Mouse (Mus musculus): Measurements from ENCODE around the gene Igf2bp1. TPM values are rescaled to one million over a fixed set of nuclear protein-coding genes. Genes with fewer than 3 reads are reported as not detected.
A peak's percentile ranks its signal among the peaks of the same experiment; 100 is the strongest.
"Not testable (repeated sequence)": the region's sequence is repeated elsewhere in the genome, so short reads cannot be mapped to it uniquely, and the experiment has no call there.

Gene Igf2bp1
- polyA plus RNA-seq, 1 experiment from 2014 or later, result 116 TPM

GRCm38 (mm10) chr11:95932168-95932567 lies 73.6 kb downstream of the Igf2bp1 start:
- not testable (repeated sequence) for H3K27me3 ChIP-seq (ENCODE audit: control insufficient read depth, insufficient read depth, low read length); H3K27ac ChIP-seq (replicated peaks; ENCODE audit: low read depth, low read length); H3K4me3 ChIP-seq (ENCODE audit: low read depth, low read length); H3K9me3 ChIP-seq (ENCODE audit: control insufficient read depth, low read length); ATAC-seq (ENCODE audit: insufficient number of reproducible peaks, low FRiP score, low TSS enrichment, low read depth); H3K36me3 ChIP-seq (ENCODE audit: control insufficient read depth, insufficient read depth, low read length); H3K9ac ChIP-seq (ENCODE audit: low read length); DNase-seq (ENCODE audit: low spot score); H3K4me1 ChIP-seq (ENCODE audit: control insufficient read depth, insufficient read depth, low read length); H3K4me2 ChIP-seq (ENCODE audit: low read depth, severe bottlenecking)
- 90% methylated on average over 8 of the region's 10 CpGs for WGBS

GRCm38 (mm10) chr11:95926398-95926797 lies 79.3 kb downstream of the Igf2bp1 start:
- Histone ChIP-seq H3K4me3 (ENCODE audit: low read depth, low read length) (no peak overlapping the region), H3K9me3 (ENCODE audit: control insufficient read depth, low read length) (no peaks in the 10 kb centered on the region), H3K9ac (ENCODE audit: low read length) (no peak overlapping the region), H3K36me3 (ENCODE audit: control insufficient read depth, insufficient read depth, low read length) (no peaks in the 10 kb centered on the region), H3K27ac (replicated peaks; ENCODE audit: low read depth, low read length) (no peak overlapping the region), H3K4me1 (ENCODE audit: control insufficient read depth, insufficient read depth, low read length) (no peaks in the 10 kb centered on the region), H3K4me2 (ENCODE audit: low read depth, severe bottlenecking) (no peak overlapping the region), H3K27me3 (ENCODE audit: control insufficient read depth, insufficient read depth, low read length) (no peaks in the 10 kb centered on the region)
- ATAC-seq (ENCODE audit: insufficient number of reproducible peaks, low FRiP score, low TSS enrichment, low read depth) (no peak), DNase-seq (ENCODE audit: low spot score) (no peak)
- WGBS, result 71% methylated on average over 4 of the region's 4 CpGs

- Histone ChIP-seq H3K9ac (ENCODE audit: low read length) (no peak overlapping the region), H3K4me2 (ENCODE audit: low read depth, severe bottlenecking) (no peak overlapping the region), H3K4me3 (ENCODE audit: low read depth, low read length) (no peak overlapping the region), H3K4me1 (ENCODE audit: control insufficient read depth, insufficient read depth, low read length) (no peaks in the 10 kb centered on the region), H3K36me3 (ENCODE audit: control insufficient read depth, insufficient read depth, low read length) (no peaks in the 10 kb centered on the region), H3K9me3 (ENCODE audit: control insufficient read depth, low read length) (no peaks in the 10 kb centered on the region), H3K27me3 (ENCODE audit: control insufficient read depth, insufficient read depth, low read length) (no peaks in the 10 kb centered on the region), H3K27ac (replicated peaks; ENCODE audit: low read depth, low read length) (no peak overlapping the region)
- ATAC-seq (ENCODE audit: insufficient number of reproducible peaks, low FRiP score, low TSS enrichment, low read depth) (no peak), DNase-seq (ENCODE audit: low spot score) (no peak)
- 71% methylated on average over 5 of the region's 5 CpGs for WGBS
Observed at GRCm38 (mm10) chr11:95925976-95926375, 79.8 kb downstream of the Igf2bp1 start.

- Histone ChIP-seq H3K27me3 (ENCODE audit: control insufficient read depth, insufficient read depth, low read length) (no peaks in the 10 kb centered on the region), H3K27ac (replicated peaks; ENCODE audit: low read depth, low read length) (no peak overlapping the region), H3K9me3 (ENCODE audit: control insufficient read depth, low read length) (no peaks in the 10 kb centered on the region), H3K4me2 (ENCODE audit: low read depth, severe bottlenecking) (no peak overlapping the region), H3K4me3 (ENCODE audit: low read depth, low read length) (no peak overlapping the region), H3K36me3 (ENCODE audit: control insufficient read depth, insufficient read depth, low read length) (no peaks in the 10 kb centered on the region), H3K4me1 (ENCODE audit: control insufficient read depth, insufficient read depth, low read length) (no peaks in the 10 kb centered on the region), H3K9ac (ENCODE audit: low read length) (no peak overlapping the region)
- WGBS, result 13% methylated on average over 2 of the region's 2 CpGs
- DNase-seq (ENCODE audit: low spot score) (no peak), ATAC-seq (ENCODE audit: insufficient number of reproducible peaks, low FRiP score, low TSS enrichment, low read depth) (no peak)
Observed at GRCm38 (mm10) chr11:95924215-95924614, 81.5 kb downstream of the Igf2bp1 start.

GRCm38 (mm10) chr11:95923477-95923876 lies 82.3 kb downstream of the Igf2bp1 start:
- H3K4me3 ChIP-seq (ENCODE audit: low read depth, low read length); H3K27me3 ChIP-seq (ENCODE audit: control insufficient read depth, insufficient read depth, low read length); DNase-seq (ENCODE audit: low spot score); ATAC-seq (ENCODE audit: insufficient number of reproducible peaks, low FRiP score, low TSS enrichment, low read depth); H3K4me2 ChIP-seq (ENCODE audit: low read depth, severe bottlenecking); H3K9me3 ChIP-seq (ENCODE audit: control insufficient read depth, low read length); H3K9ac ChIP-seq (ENCODE audit: low read length); H3K36me3 ChIP-seq (ENCODE audit: control insufficient read depth, insufficient read depth, low read length); H3K27ac ChIP-seq (replicated peaks; ENCODE audit: low read depth, low read length); H3K4me1 ChIP-seq (ENCODE audit: control insufficient read depth, insufficient read depth, low read length): not testable (repeated sequence)
- WGBS, result 2% methylated on average over 4 of the region's 6 CpGs

GRCm38 (mm10) chr11:95921991-95922621 lies 83.6 kb downstream of the Igf2bp1 start:
- Histone ChIP-seq H3K9me3 (ENCODE audit: control insufficient read depth, low read length) (no peaks in the 10 kb centered on the region), H3K4me2 (ENCODE audit: low read depth, severe bottlenecking) (no peak overlapping the region), H3K27ac (replicated peaks; ENCODE audit: low read depth, low read length) (no peak overlapping the region), H3K4me1 (ENCODE audit: control insufficient read depth, insufficient read depth, low read length) (no peaks in the 10 kb centered on the region), H3K36me3 (ENCODE audit: control insufficient read depth, insufficient read depth, low read length) (no peaks in the 10 kb centered on the region), H3K9ac (ENCODE audit: low read length) (no peak overlapping the region), H3K4me3 (ENCODE audit: low read depth, low read length) (no peak overlapping the region), H3K27me3 (ENCODE audit: control insufficient read depth, insufficient read depth, low read length) (peaks cover 11% of the 10 kb centered on the region)
- WGBS, result 65% methylated on average over 12 of the region's 12 CpGs
- DNase-seq (ENCODE audit: low spot score) (no peak), ATAC-seq (ENCODE audit: insufficient number of reproducible peaks, low FRiP score, low TSS enrichment, low read depth) (no peak)

GRCm38 (mm10) chr11:95916426-95916825 lies 89.3 kb downstream of the Igf2bp1 start:
- H3K4me1 ChIP-seq (ENCODE audit: control insufficient read depth, insufficient read depth, low read length), result peaks cover 5% of the 10 kb centered on the region; the same call in 1 of the 2 replicates
- no peak overlapping the region for H3K4me3 ChIP-seq (ENCODE audit: low read depth, low read length)
- H3K27ac ChIP-seq (replicated peaks; ENCODE audit: low read depth, low read length), result no peak overlapping the region
- H3K27me3 ChIP-seq (ENCODE audit: control insufficient read depth, insufficient read depth, low read length), result peaks cover 54% of the 10 kb centered on the region
- H3K9ac ChIP-seq (ENCODE audit: low read length), result no peak overlapping the region
- no peak for DNase-seq (ENCODE audit: low spot score)
- no peak for ATAC-seq (ENCODE audit: insufficient number of reproducible peaks, low FRiP score, low TSS enrichment, low read depth)
- H3K36me3 ChIP-seq (ENCODE audit: control insufficient read depth, insufficient read depth, low read length), result no peaks in the 10 kb centered on the region
- no peaks in the 10 kb centered on the region for H3K9me3 ChIP-seq (ENCODE audit: control insufficient read depth, low read length)
- WGBS, result 0% methylated on average over 5 of the region's 5 CpGs
- H3K4me2 ChIP-seq (ENCODE audit: low read depth, severe bottlenecking), result no peak overlapping the region

GRCm38 (mm10) chr11:95915006-95915710 lies 90.6 kb downstream of the Igf2bp1 start:
- ATAC-seq (ENCODE audit: insufficient number of reproducible peaks, low FRiP score, low TSS enrichment, low read depth) (no peak), DNase-seq (ENCODE audit: low spot score) (peak; percentile 65)
- no peaks in the 10 kb centered on the region for H3K9me3 ChIP-seq (ENCODE audit: control insufficient read depth, low read length)
- WGBS, result 1% methylated on average over 28 of the region's 28 CpGs
- no peaks in the 10 kb centered on the region for H3K36me3 ChIP-seq (ENCODE audit: control insufficient read depth, insufficient read depth, low read length)
- peak overlapping the region; percentile 21; the same call in 1 of the 2 replicates for H3K4me2 ChIP-seq (ENCODE audit: low read depth, severe bottlenecking)
- H3K9ac ChIP-seq (ENCODE audit: low read length), result no peak overlapping the region
- peaks cover 5% of the 10 kb centered on the region; the same call in 1 of the 2 replicates for H3K4me1 ChIP-seq (ENCODE audit: control insufficient read depth, insufficient read depth, low read length)
- H3K27me3 ChIP-seq (ENCODE audit: control insufficient read depth, insufficient read depth, low read length), result peaks cover 59% of the 10 kb centered on the region
- no peak overlapping the region for H3K4me3 ChIP-seq (ENCODE audit: low read depth, low read length)
- no peak overlapping the region for H3K27ac ChIP-seq (replicated peaks; ENCODE audit: low read depth, low read length)

Data from limb, embryonic 11.5 days (tissue).